In genomic region chr16:34958667-34959066, GRCm38 (mm10) we compare ENCODE assay signal across 8 mouse cellular contexts.
DNase-seq lines count a peak whose midpoint lies in the region; ATAC-seq and TF ChIP-seq lines count a peak whose summit lies in the region.

No protein-coding gene starts in this region.

- H3K4me3 ChIP-seq in lung, postnatal 0 days (ENCODE audit: low read depth, low read length) = no peak overlapping the region

- H3K27me3 ChIP-seq in lung, postnatal 0 days (replicated peaks; ENCODE audit: insufficient read depth, low read length) = no peaks in the 10 kb centered on the region

- H3K9ac ChIP-seq in lung, postnatal 0 days (replicated peaks; ENCODE audit: low read depth) = no peak overlapping the region

- TF ChIP-seq EP300 in lung, postnatal 0 days (IDR thresholded peaks at IDR 0.05) = no peak

- H3K36me3 ChIP-seq in lung, postnatal 0 days (ENCODE audit: insufficient read depth, low read length) = peaks cover 11% of the 10 kb centered on the region; the same call in 1 of the 2 replicates

- DNase-seq in NIH3T3 (ENCODE audit: low read depth) = peak; percentile 90
- peak; percentile 90 for DNase-seq in adrenal gland, postnatal 10 days
- peak; percentile 72 for DNase-seq in heart, adult 8-10 months (ENCODE audit: low spot score)
- DNase-seq in kidney, adult 9 months = peak; percentile 79
- DNase-seq in lung, postnatal 0 days (ENCODE audit: low spot score) = peak; percentile 90
- peak; percentile 77 for DNase-seq in urinary bladder, postnatal 14 days (ENCODE audit: low spot score)
- no peak for DNase-seq in spleen, adult 12 weeks (ENCODE audit: low spot score)
- DNase-seq in MN1 (ENCODE audit: low spot score) = no peak

- peaks cover 33% of the 10 kb centered on the region for H3K4me1 ChIP-seq in lung, postnatal 0 days (ENCODE audit: insufficient read depth, low read depth, low read length)

- peak overlapping the region; percentile 81 for H3K27ac ChIP-seq in lung, postnatal 0 days (ENCODE audit: low read length)

- peak; percentile 83 for ATAC-seq in lung, postnatal 0 days

- 0 out of 2 replicates have a peak overlapping the region, but pooled peaks have one; percentile 8 for H3K4me2 ChIP-seq in lung, postnatal 0 days (replicated peaks; ENCODE audit: low read depth, low read length)

- no peaks in the 10 kb centered on the region for H3K9me3 ChIP-seq in lung, postnatal 0 days (ENCODE audit: low read length)

- TF ChIP-seq CTCF in lung, postnatal 0 days (IDR thresholded peaks at IDR 0.05) = no peak

- WGBS in lung, postnatal 0 days = 10% methylated on average over 9 of the region's 9 CpGs

Comparison
In these comparisons a context has a peak if more than half of its experiments do, and no peak if none do; other contexts are left out.
1. DNase-seq: peak in NIH3T3 (single experiment), adrenal gland, postnatal 10 days (single experiment), heart, adult 8-10 months (single experiment), kidney, adult 9 months (single experiment), lung, postnatal 0 days (single experiment) and urinary bladder, postnatal 14 days (single experiment); none in spleen, adult 12 weeks (single experiment) and MN1 (single experiment).